Mouse (Mus musculus): ENCODE measurements around the gene Ttc34. TPM values are rescaled to one million over a fixed set of nuclear protein-coding genes. Genes with fewer than 3 reads are reported as not detected.

Gene Ttc34
- polyA plus RNA-seq, 1 experiment from 2014 or later = not detected

- H3K27ac ChIP-seq = 0 out of 2 replicates have a peak overlapping the region, but pooled peaks have one; percentile 58
- H3K9ac ChIP-seq = no peak overlapping the region; the same call in 1 of the 2 replicates
These were observed 70.6 kb downstream of the Ttc34 start for GRCm38 (mm10) chr4:154907833-154908232.

DNA sequence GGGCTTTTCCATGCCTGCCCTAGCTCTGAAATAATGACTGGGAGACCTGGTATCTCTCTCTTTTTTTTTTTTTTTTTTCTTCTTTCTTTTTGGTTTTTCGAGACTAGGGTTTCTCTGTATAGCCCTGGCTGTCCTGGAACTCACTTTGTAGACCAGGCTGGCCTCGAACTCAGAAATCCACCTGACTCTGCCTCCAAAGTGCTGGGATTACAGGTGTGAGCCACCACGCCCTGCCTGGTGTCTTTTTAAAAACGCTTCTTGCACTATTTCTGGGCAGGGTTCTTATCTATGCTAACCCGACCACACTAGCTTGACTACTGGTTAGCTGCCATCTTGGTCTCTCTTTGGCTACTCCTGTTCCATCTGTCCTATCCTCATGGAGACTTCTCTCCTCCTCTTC is 71.2 kb downstream of the Ttc34 start:
- H3K9me3 ChIP-seq = no peaks in the 10 kb centered on the region
- no peaks in the 10 kb centered on the region for H3K36me3 ChIP-seq
- 86% methylated on average over 5 of the region's 5 CpGs for WGBS
- H3K27ac ChIP-seq = no peak overlapping the region
- no peak for ATAC-seq
- H3K4me1 ChIP-seq (replicated peaks) = peaks cover 23% of the 10 kb centered on the region
- H3K9ac ChIP-seq = no peak overlapping the region
- H3K4me2 ChIP-seq (replicated peaks) = no peak overlapping the region
- H3K27me3 ChIP-seq (replicated peaks) = no peaks in the 10 kb centered on the region
- no peak overlapping the region for H3K4me3 ChIP-seq (replicated peaks)

More at GRCm38 (mm10) chr4:154907833-154908232, 70.6 kb downstream of the Ttc34 start:
- peak; percentile 55; the same call in 1 of the 2 replicates for ATAC-seq
- 38% methylated on average over 17 of the region's 17 CpGs for WGBS
- Histone ChIP-seq H3K36me3 (no peaks in the 10 kb centered on the region), H3K4me3 (replicated peaks) (no peak overlapping the region), H3K27me3 (replicated peaks) (no peaks in the 10 kb centered on the region), H3K4me2 (replicated peaks) (peak overlapping the region; percentile 43), H3K4me1 (replicated peaks) (peaks cover 19% of the 10 kb centered on the region), H3K9me3 (no peaks in the 10 kb centered on the region)

GRCm38 (mm10) chr4:154910606-154911522 is 73.6 kb downstream of the Ttc34 start:
- H3K4me2 ChIP-seq (replicated peaks) = peak overlapping the region; percentile 31
- H3K9ac ChIP-seq = no peak overlapping the region
- 29% methylated on average over 15 of the region's 15 CpGs for WGBS
- H3K27ac ChIP-seq = peak overlapping the region; percentile 13
- ATAC-seq = 0 out of 2 replicates have a peak, but pooled peaks have one; percentile 7
- H3K36me3 ChIP-seq = no peaks in the 10 kb centered on the region
- no peaks in the 10 kb centered on the region for H3K9me3 ChIP-seq
- no peaks in the 10 kb centered on the region for H3K27me3 ChIP-seq (replicated peaks)
- peaks cover 24% of the 10 kb centered on the region for H3K4me1 ChIP-seq (replicated peaks)
- H3K4me3 ChIP-seq (replicated peaks) = no peak overlapping the region

DNA sequence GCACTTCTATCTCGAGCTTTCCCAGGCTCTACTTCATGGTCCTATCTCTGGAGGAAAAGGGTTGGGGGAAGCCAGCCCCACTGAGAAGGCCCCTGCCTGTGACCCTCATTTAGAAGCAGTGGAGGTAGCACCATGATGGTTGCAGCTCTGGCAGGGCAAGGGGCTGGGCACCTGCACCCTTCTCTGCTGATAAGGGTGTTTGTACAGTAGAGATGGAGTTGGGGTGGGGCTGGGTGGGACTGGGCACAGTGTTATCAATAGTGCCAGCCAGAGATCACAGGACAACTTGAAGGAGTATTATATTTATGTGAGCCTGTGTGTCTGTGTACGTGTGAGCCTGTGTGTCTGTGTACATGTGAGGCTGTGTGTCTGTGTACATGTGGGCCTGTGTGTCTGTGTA is 74.4 kb downstream of the Ttc34 start:
- H3K9ac ChIP-seq = no peak overlapping the region
- H3K27ac ChIP-seq = peak overlapping the region; percentile 13
- H3K36me3 ChIP-seq = no peaks in the 10 kb centered on the region
- no peaks in the 10 kb centered on the region for H3K27me3 ChIP-seq (replicated peaks)
- H3K9me3 ChIP-seq = no peaks in the 10 kb centered on the region
- 51% methylated on average over 2 of the region's 2 CpGs for WGBS
- no peak overlapping the region for H3K4me3 ChIP-seq (replicated peaks)
- peak; percentile 56 for ATAC-seq
- H3K4me2 ChIP-seq (replicated peaks) = 0 out of 2 replicates have a peak overlapping the region, but pooled peaks have one; percentile 14
- peaks cover 24% of the 10 kb centered on the region for H3K4me1 ChIP-seq (replicated peaks)

GRCm38 (mm10) chr4:154913845-154914244 is 76.6 kb downstream of the Ttc34 start:
- 86% methylated on average over 3 of the region's 3 CpGs for WGBS
- H3K9ac ChIP-seq = no peak overlapping the region
- H3K4me3 ChIP-seq (replicated peaks) = no peak overlapping the region
- no peaks in the 10 kb centered on the region for H3K9me3 ChIP-seq
- no peak overlapping the region for H3K4me2 ChIP-seq (replicated peaks)
- peaks cover 19% of the 10 kb centered on the region for H3K4me1 ChIP-seq (replicated peaks)
- H3K36me3 ChIP-seq = no peaks in the 10 kb centered on the region
- ATAC-seq = no peak
- no peak overlapping the region for H3K27ac ChIP-seq
- no peaks in the 10 kb centered on the region for H3K27me3 ChIP-seq (replicated peaks)

GRCm38 (mm10) chr4:154914252-154914651 is 77.0 kb downstream of the Ttc34 start:
- no peak overlapping the region for H3K4me3 ChIP-seq (replicated peaks)
- H3K36me3 ChIP-seq = no peaks in the 10 kb centered on the region
- no peaks in the 10 kb centered on the region for H3K27me3 ChIP-seq (replicated peaks)
- no peak overlapping the region for H3K9ac ChIP-seq
- ATAC-seq = peak; percentile 3; the same call in 1 of the 2 replicates
- H3K4me1 ChIP-seq (replicated peaks) = peaks cover 19% of the 10 kb centered on the region
- H3K9me3 ChIP-seq = no peaks in the 10 kb centered on the region
- H3K4me2 ChIP-seq (replicated peaks) = no peak overlapping the region
- 0 out of 2 replicates have a peak overlapping the region, but pooled peaks have one; percentile 10 for H3K27ac ChIP-seq
- WGBS = 93% methylated on average over 4 of the region's 4 CpGs

GRCm38 (mm10) chr4:154914707-154915106 is 77.4 kb downstream of the Ttc34 start:
- Histone ChIP-seq H3K4me2 (replicated peaks) (no peak overlapping the region), H3K9me3 (no peaks in the 10 kb centered on the region), H3K27ac (0 out of 2 replicates have a peak overlapping the region, but pooled peaks have one; percentile 10), H3K4me3 (replicated peaks) (no peak overlapping the region), H3K9ac (no peak overlapping the region), H3K27me3 (replicated peaks) (no peaks in the 10 kb centered on the region), H3K4me1 (replicated peaks) (peaks cover 19% of the 10 kb centered on the region), H3K36me3 (no peaks in the 10 kb centered on the region)
- WGBS = 56% methylated on average over 3 of the region's 3 CpGs
- ATAC-seq = peak; percentile 90

DNA sequence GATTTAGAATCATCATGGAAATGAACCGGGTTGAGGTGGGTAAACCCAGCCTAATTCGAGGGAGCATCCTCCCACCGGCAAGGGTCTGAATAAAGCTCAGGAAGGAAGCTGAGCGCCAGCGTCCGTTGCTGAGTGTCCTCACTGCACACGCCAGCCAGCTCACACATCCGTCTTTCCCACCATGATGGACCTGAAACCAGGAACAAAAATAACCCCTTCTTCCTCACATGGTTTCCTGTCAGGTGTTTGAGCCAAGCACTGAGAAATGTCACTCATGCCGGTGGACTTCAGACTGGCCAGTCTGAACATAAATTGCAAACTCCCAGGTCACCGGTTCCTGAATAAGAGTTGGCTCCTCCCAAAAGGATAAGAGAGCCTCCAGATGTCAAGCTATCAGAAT is 78.0 kb downstream of the Ttc34 start:
- Histone ChIP-seq H3K27me3 (replicated peaks) (no peaks in the 10 kb centered on the region), H3K27ac (no peak overlapping the region), H3K4me1 (replicated peaks) (peaks cover 19% of the 10 kb centered on the region), H3K4me3 (replicated peaks) (no peak overlapping the region), H3K4me2 (replicated peaks) (no peak overlapping the region), H3K9me3 (no peaks in the 10 kb centered on the region), H3K9ac (no peak overlapping the region), H3K36me3 (no peaks in the 10 kb centered on the region)
- ATAC-seq = no peak
- 74% methylated on average over 10 of the region's 10 CpGs for WGBS

GRCm38 (mm10) chr4:154916662-154917061 is 79.4 kb downstream of the Ttc34 start:
- Histone ChIP-seq H3K4me3 (replicated peaks) (no peak overlapping the region), H3K4me1 (replicated peaks) (peaks cover 7% of the 10 kb centered on the region; the same call in 1 of the 2 replicates), H3K36me3 (no peaks in the 10 kb centered on the region), H3K4me2 (replicated peaks) (no peak overlapping the region), H3K27me3 (replicated peaks) (no peaks in the 10 kb centered on the region), H3K27ac (no peak overlapping the region), H3K9me3 (no peaks in the 10 kb centered on the region), H3K9ac (no peak overlapping the region)
- no peak for ATAC-seq
- 74% methylated on average over 4 of the region's 4 CpGs for WGBS

Other genes starting within 250 kb of the Ttc34 start
- 16.4 and 17.7 TPM in 2 replicates for gene Prdm16, start 200.6 kb upstream of the Ttc34 start, polyA plus RNA-seq (2015; fragmentation: Nextera tagmentation; extraction: Ambion mirVana)
- not detected in 2 replicates for gene Actrt2, start 169.6 kb upstream of the Ttc34 start, polyA plus RNA-seq (2015; fragmentation: Nextera tagmentation; extraction: Ambion mirVana)
- 0.20 and 0.34 TPM in 2 replicates for gene Mmel1, start 32.1 kb downstream of the Ttc34 start, polyA plus RNA-seq (2015; fragmentation: Nextera tagmentation; extraction: Ambion mirVana)
- 32.0 and 37.2 TPM in 2 replicates for gene Fam213b, start 61.7 kb downstream of the Ttc34 start, polyA plus RNA-seq (2015; fragmentation: Nextera tagmentation; extraction: Ambion mirVana)
- 3.0 and 3.6 TPM in 2 replicates for gene Tnfrsf14, start 91.1 kb downstream of the Ttc34 start, polyA plus RNA-seq (2015; fragmentation: Nextera tagmentation; extraction: Ambion mirVana)
- 1.8 and 2.5 TPM in 2 replicates for gene Hes5, start 123.5 kb downstream of the Ttc34 start, polyA plus RNA-seq (2015; fragmentation: Nextera tagmentation; extraction: Ambion mirVana)
- 34.2 and 36.1 TPM in 2 replicates for gene Pank4, start 126.7 kb downstream of the Ttc34 start, polyA plus RNA-seq (2015; fragmentation: Nextera tagmentation; extraction: Ambion mirVana)
- 19.9 and 21.2 TPM in 2 replicates for gene Plch2, start 219.3 kb downstream of the Ttc34 start, polyA plus RNA-seq (2015; fragmentation: Nextera tagmentation; extraction: Ambion mirVana)
- gene Pex10, start 229.6 kb downstream of the Ttc34 start, polyA plus RNA-seq (2015; fragmentation: Nextera tagmentation; extraction: Ambion mirVana) = 23.3 and 26.0 TPM in 2 replicates
- gene Rer1, start 248.9 kb downstream of the Ttc34 start, polyA plus RNA-seq (2015; fragmentation: Nextera tagmentation; extraction: Ambion mirVana) = 194 and 205 TPM in 2 replicates
- gene Morn1, start 249.1 kb downstream of the Ttc34 start, polyA plus RNA-seq (2015; fragmentation: Nextera tagmentation; extraction: Ambion mirVana) = 3.0 and 3.9 TPM in 2 replicates